Mouse (Mus musculus): ENCODE results near the gene Tbc1d9b.

- no peak for TF ChIP-seq USF1 (IDR thresholded peaks at IDR 0.05; ENCODE audit: low read depth)
- TF ChIP-seq MYOD1 (IDR thresholded peaks at IDR 0.05; ENCODE audit: control insufficient read depth, insufficient read length, low read depth): no peak
- TF ChIP-seq CTCF (IDR thresholded peaks at IDR 0.05; ENCODE audit: control insufficient read depth, insufficient read depth, insufficient read length): no peak
- TF ChIP-seq MAX (IDR thresholded peaks at IDR 0.05): no peak
These were observed 59.2 kb downstream of the Tbc1d9b start for GRCm38 (mm10) chr11:50190362-50190761.
